ENCODE assay signal across 12 mouse cellular contexts in the genomic region with DNA sequence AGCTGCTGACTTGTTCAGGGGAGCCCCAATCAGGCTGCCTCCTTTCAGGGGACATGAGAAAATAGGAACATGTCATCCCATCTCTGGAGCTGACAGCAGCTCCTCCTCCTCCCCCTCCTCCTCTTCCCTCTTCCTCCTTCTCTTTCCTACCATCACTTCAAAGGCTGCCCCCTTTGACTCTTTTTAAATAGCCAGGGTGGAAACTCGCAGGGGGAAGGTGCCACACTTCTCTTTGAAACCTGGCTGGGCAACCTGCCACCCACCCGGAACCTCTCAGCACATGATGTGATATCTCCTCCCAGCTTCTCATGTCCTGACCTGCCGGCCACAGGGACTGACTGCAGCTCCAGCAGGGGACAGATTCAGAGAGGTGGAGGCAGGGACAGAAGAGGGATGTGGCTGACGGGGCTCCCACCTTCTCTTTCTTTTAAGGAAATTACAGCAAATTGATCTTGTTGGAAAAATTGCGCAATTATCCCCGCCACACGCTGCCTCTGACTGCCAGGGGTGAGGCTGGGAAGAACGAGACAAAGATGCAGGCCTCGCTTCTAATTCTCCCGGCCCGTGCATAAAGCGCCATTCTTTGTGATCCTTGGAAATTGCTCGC.
DNase-seq lines count a peak whose midpoint lies in the region; ATAC-seq and TF ChIP-seq lines count a peak whose summit lies in the region.
"Had no signal": no experiment of that assay in that cellular context is flagged by ENCODE, and none has a peak within 500 bp of the region (broad histone marks: within the 10 kb centered on the region; RNA-seq: fewer than 3 reads in every experiment).

No protein-coding gene starts in this region.

- peak overlapping the region; percentile 20; the same call in 1 of the 2 replicates for H3K4me2 ChIP-seq in hindbrain, embryonic 16.5 days (ENCODE audit: low read length)
- H3K4me2 ChIP-seq: heart, embryonic 15.5 days had no signal

- no peak overlapping the region for H3K27ac ChIP-seq in hindbrain, embryonic 16.5 days (ENCODE audit: low read depth, low read length)
- H3K27ac ChIP-seq in thymus, adult 2 months (ENCODE audit: control insufficient read depth, insufficient read depth, low read length) = no peak overlapping the region
- H3K27ac ChIP-seq: heart, embryonic 15.5 days had no signal

- H3K36me3 ChIP-seq in hindbrain, embryonic 16.5 days (ENCODE audit: control insufficient read depth, insufficient read depth, low read length) = no peaks in the 10 kb centered on the region
- no peaks in the 10 kb centered on the region for H3K36me3 ChIP-seq in thymus, adult 2 months (ENCODE audit: control insufficient read depth, insufficient read depth, low read length)
- H3K36me3 ChIP-seq: heart, embryonic 15.5 days had no signal

- H3K4me3 ChIP-seq in hindbrain, embryonic 16.5 days (ENCODE audit: low read length) = no peak overlapping the region
- no peak overlapping the region for H3K4me3 ChIP-seq in thymus, adult 2 months (ENCODE audit: control insufficient read depth, insufficient read depth, low read length)
- H3K4me3 ChIP-seq: heart, embryonic 15.5 days had no signal

- no peaks in the 10 kb centered on the region for H3K27me3 ChIP-seq in hindbrain, embryonic 16.5 days (replicated peaks; ENCODE audit: control insufficient read depth, insufficient read depth, low read length)
- H3K27me3 ChIP-seq in thymus, adult 2 months (ENCODE audit: control insufficient read depth, insufficient read depth, low read length) = no peaks in the 10 kb centered on the region
- H3K27me3 ChIP-seq: heart, embryonic 15.5 days had no signal

- ATAC-seq in hindbrain, embryonic 16.5 days = no peak
- no peak for ATAC-seq in activated CD4-positive, CD25-positive, alpha-beta regulatory T cell, adult 4 months

- peak; percentile 45 to 60 for DNase-seq in cerebellum, postnatal 25 days
- no peak for DNase-seq in cerebellum, adult 8-10 months
- DNase-seq in spleen, postnatal 36 days (ENCODE audit: low spot score in 2 of 2) = peak; percentile 8 to 10
- no peak for DNase-seq in spleen, postnatal 14 days (ENCODE audit: low spot score in 2 of 2)
- no peak for DNase-seq in B cell, adult 2 months
- no peak for DNase-seq in thymus, adult 2 months
- DNase-seq: adrenal gland, adult 2 months; kidney, adult 8-10 months; layer of hippocampus, postnatal 36 days had no signal

- 21% methylated on average over 13 of the region's 13 CpGs for WGBS in hindbrain, embryonic 16.5 days
- 54% methylated on average over 13 of the region's 13 CpGs for WGBS in thymus, adult 2 months

- H3K4me1 ChIP-seq in hindbrain, embryonic 16.5 days (ENCODE audit: control insufficient read depth, insufficient read depth, low read depth, low read length) = peaks cover 8% of the 10 kb centered on the region
- H3K4me1 ChIP-seq in thymus, adult 2 months (replicated peaks; ENCODE audit: control insufficient read depth, insufficient read depth, low read length) = no peaks in the 10 kb centered on the region

- peak overlapping the region; percentile 2; the same call in 1 of the 2 replicates for H3K9ac ChIP-seq in hindbrain, embryonic 16.5 days (ENCODE audit: low read depth, low read length)
- H3K9ac ChIP-seq: heart, embryonic 15.5 days had no signal

- H3K9me3 ChIP-seq in hindbrain, embryonic 16.5 days (ENCODE audit: control insufficient read depth, low read length) = no peaks in the 10 kb centered on the region
- H3K9me3 ChIP-seq: heart, embryonic 15.5 days had no signal

- TF ChIP-seq POLR2A in thymus, adult 2 months (IDR thresholded peaks at IDR 0.05; ENCODE audit: control insufficient read depth, extremely low read depth, insufficient read depth, low read length, poor library complexity) = no peak

- no peak for TF ChIP-seq CTCF in thymus, adult 2 months (IDR thresholded peaks at IDR 0.05; ENCODE audit: borderline replicate concordance, control insufficient read depth, extremely low read depth, insufficient read depth, low read length, poor library complexity)

Comparison
In these comparisons a context has a peak if more than half of its experiments do, and no peak if none do; other contexts are left out.
1. DNase-seq: peak in cerebellum, postnatal 25 days (2 of 2) and spleen, postnatal 36 days (2 of 2); none in cerebellum, adult 8-10 months (single experiment), spleen, postnatal 14 days (0 of 2), B cell, adult 2 months (0 of 2) and thymus, adult 2 months (single experiment).